Mouse (Mus musculus): ENCODE measurements around the gene Phtf2. TPM values are rescaled to one million over a fixed set of nuclear protein-coding genes. Genes with fewer than 3 reads are reported as not detected.
A peak's percentile ranks its signal among the peaks of the same experiment; 100 is the strongest.
"Not testable (repeated sequence)": the region's sequence is repeated elsewhere in the genome, so short reads cannot be mapped to it uniquely, and the experiment has no call there.

Phtf2 gene
- polyA plus RNA-seq, 1 experiment, result 10.2 TPM

- Histone ChIP-seq H3K4me1 (ENCODE audit: control insufficient read depth, insufficient read depth, low read length) (0 out of 2 replicates have a peak, but pooled peaks cover 3% of the 10 kb centered on the region), H3K4me3 (ENCODE audit: insufficient read depth, low read length) (no peak overlapping the region), H3K27ac (ENCODE audit: insufficient read depth, low read length) (no peak overlapping the region)
- TF ChIP-seq POLR2A (IDR thresholded peaks at IDR 0.05; ENCODE audit: low read depth, low read length) (no peak), CTCF (IDR thresholded peaks at IDR 0.05; ENCODE audit: borderline replicate concordance, insufficient read depth, low read length) (no peak)
Observed at GRCm38 (mm10) chr5:20751696-20752095, 130.2 kb downstream of the Phtf2 start.

GRCm38 (mm10) chr5:20751000-20751399, 130.9 kb downstream of the Phtf2 start:
- Histone ChIP-seq H3K4me1 (ENCODE audit: control insufficient read depth, insufficient read depth, low read length) (0 out of 2 replicates have a peak, but pooled peaks cover 3% of the 10 kb centered on the region), H3K4me3 (ENCODE audit: insufficient read depth, low read length) (no peak overlapping the region), H3K27ac (ENCODE audit: insufficient read depth, low read length) (no peak overlapping the region)
- TF ChIP-seq CTCF (IDR thresholded peaks at IDR 0.05; ENCODE audit: borderline replicate concordance, insufficient read depth, low read length) (no peak), POLR2A (IDR thresholded peaks at IDR 0.05; ENCODE audit: low read depth, low read length) (no peak)

GRCm38 (mm10) chr5:20749535-20749934, 132.4 kb downstream of the Phtf2 start:
- TF ChIP-seq POLR2A (IDR thresholded peaks at IDR 0.05; ENCODE audit: low read depth, low read length), result no peak
- TF ChIP-seq CTCF (IDR thresholded peaks at IDR 0.05; ENCODE audit: borderline replicate concordance, insufficient read depth, low read length), result no peak
- Histone ChIP-seq H3K4me3 (ENCODE audit: insufficient read depth, low read length) (no peak overlapping the region), H3K27ac (ENCODE audit: insufficient read depth, low read length) (no peak overlapping the region; the same call in 1 of the 2 replicates), H3K4me1 (ENCODE audit: control insufficient read depth, insufficient read depth, low read length) (0 out of 2 replicates have a peak, but pooled peaks cover 3% of the 10 kb centered on the region)

- no peak for TF ChIP-seq CTCF (IDR thresholded peaks at IDR 0.05; ENCODE audit: borderline replicate concordance, insufficient read depth, low read length)
- no peak for TF ChIP-seq POLR2A (IDR thresholded peaks at IDR 0.05; ENCODE audit: low read depth, low read length)
- 0 out of 2 replicates have a peak, but pooled peaks cover 3% of the 10 kb centered on the region for H3K4me1 ChIP-seq (ENCODE audit: control insufficient read depth, insufficient read depth, low read length)
- H3K4me3 ChIP-seq (ENCODE audit: insufficient read depth, low read length), result no peak overlapping the region
- no peak overlapping the region for H3K27ac ChIP-seq (ENCODE audit: insufficient read depth, low read length)
Observed at GRCm38 (mm10) chr5:20748856-20749255, 133.1 kb downstream of the Phtf2 start.

- H3K27ac ChIP-seq (ENCODE audit: insufficient read depth, low read length), result no peak overlapping the region
- no peak for TF ChIP-seq CTCF (IDR thresholded peaks at IDR 0.05; ENCODE audit: borderline replicate concordance, insufficient read depth, low read length)
- no peak for TF ChIP-seq POLR2A (IDR thresholded peaks at IDR 0.05; ENCODE audit: low read depth, low read length)
- 0 out of 2 replicates have a peak, but pooled peaks cover 3% of the 10 kb centered on the region for H3K4me1 ChIP-seq (ENCODE audit: control insufficient read depth, insufficient read depth, low read length)
- H3K4me3 ChIP-seq (ENCODE audit: insufficient read depth, low read length), result no peak overlapping the region
Observed at GRCm38 (mm10) chr5:20748142-20748541, 133.8 kb downstream of the Phtf2 start.

GRCm38 (mm10) chr5:20741936-20742335, 140.0 kb downstream of the Phtf2 start:
- Histone ChIP-seq H3K4me1 (ENCODE audit: control insufficient read depth, insufficient read depth, low read length) (no peaks in the 10 kb centered on the region), H3K27ac (ENCODE audit: insufficient read depth, low read length) (no peak overlapping the region), H3K4me3 (ENCODE audit: insufficient read depth, low read length) (no peak overlapping the region)
- TF ChIP-seq CTCF (IDR thresholded peaks at IDR 0.05; ENCODE audit: borderline replicate concordance, insufficient read depth, low read length) (no peak), POLR2A (IDR thresholded peaks at IDR 0.05; ENCODE audit: low read depth, low read length) (no peak)

GRCm38 (mm10) chr5:20741193-20741592, 140.7 kb downstream of the Phtf2 start:
- TF ChIP-seq POLR2A (IDR thresholded peaks at IDR 0.05; ENCODE audit: low read depth, low read length) (no peak), CTCF (IDR thresholded peaks at IDR 0.05; ENCODE audit: borderline replicate concordance, insufficient read depth, low read length) (no peak)
- H3K27ac ChIP-seq (ENCODE audit: insufficient read depth, low read length), result no peak overlapping the region
- H3K4me1 ChIP-seq (ENCODE audit: control insufficient read depth, insufficient read depth, low read length), result no peaks in the 10 kb centered on the region
- H3K4me3 ChIP-seq (ENCODE audit: insufficient read depth, low read length), result no peak overlapping the region

- no peak for TF ChIP-seq POLR2A (IDR thresholded peaks at IDR 0.05; ENCODE audit: low read depth, low read length)
- peak; percentile 36; the same call in 1 of the 2 replicates for TF ChIP-seq CTCF (IDR thresholded peaks at IDR 0.05; ENCODE audit: borderline replicate concordance, insufficient read depth, low read length)
- Histone ChIP-seq H3K4me3 (ENCODE audit: insufficient read depth, low read length) (no peak overlapping the region), H3K4me1 (ENCODE audit: control insufficient read depth, insufficient read depth, low read length) (no peaks in the 10 kb centered on the region), H3K27ac (ENCODE audit: insufficient read depth, low read length) (no peak overlapping the region)
Observed at GRCm38 (mm10) chr5:20738795-20739194, 143.1 kb downstream of the Phtf2 start.

- not testable (repeated sequence) for H3K4me1 ChIP-seq (ENCODE audit: control insufficient read depth, insufficient read depth, low read length); H3K27ac ChIP-seq (ENCODE audit: insufficient read depth, low read length); H3K4me3 ChIP-seq (ENCODE audit: insufficient read depth, low read length)
Observed at GRCm38 (mm10) chr5:20723226-20723625, 158.7 kb downstream of the Phtf2 start.

- Histone ChIP-seq H3K4me3 (ENCODE audit: insufficient read depth, low read length) (no peak overlapping the region), H3K4me1 (ENCODE audit: control insufficient read depth, insufficient read depth, low read length) (peaks cover 6% of the 10 kb centered on the region; the same call in 1 of the 2 replicates), H3K27ac (ENCODE audit: insufficient read depth, low read length) (no peak overlapping the region)
- TF ChIP-seq CTCF (IDR thresholded peaks at IDR 0.05; ENCODE audit: borderline replicate concordance, insufficient read depth, low read length), result no peak
Observed at GRCm38 (mm10) chr5:20720201-20720900, 161.6 kb downstream of the Phtf2 start.

GRCm38 (mm10) chr5:20715980-20716379, 165.9 kb downstream of the Phtf2 start:
- not testable (repeated sequence) for H3K27ac ChIP-seq (ENCODE audit: insufficient read depth, low read length); H3K4me3 ChIP-seq (ENCODE audit: insufficient read depth, low read length); H3K4me1 ChIP-seq (ENCODE audit: control insufficient read depth, insufficient read depth, low read length)

- not testable (repeated sequence) for H3K4me3 ChIP-seq (ENCODE audit: insufficient read depth, low read length); H3K27ac ChIP-seq (ENCODE audit: insufficient read depth, low read length); H3K4me1 ChIP-seq (ENCODE audit: control insufficient read depth, insufficient read depth, low read length)
Observed at GRCm38 (mm10) chr5:20714619-20715018, 167.3 kb downstream of the Phtf2 start.

- not testable (repeated sequence) for H3K4me3 ChIP-seq (ENCODE audit: insufficient read depth, low read length); H3K27ac ChIP-seq (ENCODE audit: insufficient read depth, low read length); H3K4me1 ChIP-seq (ENCODE audit: control insufficient read depth, insufficient read depth, low read length)
Observed at GRCm38 (mm10) chr5:20710845-20711244, 171.1 kb downstream of the Phtf2 start.

Data from embryonic fibroblast, embryonic 13.5 days (primary cell).